Mouse (Mus musculus): ENCODE results near the gene Homer1.
A peak's percentile ranks its signal among the peaks of the same experiment; 100 is the strongest.

Gene Homer1

GRCm38 (mm10) chr13:93299316-93299715, at the start of gene Homer1:
Gene Homer1 (plus strand): TSS chr13:93299635.
- no peak for DNase-seq (ENCODE audit: low spot score in 2 of 2)

- DNase-seq (ENCODE audit: low spot score in 2 of 2): no peak
Observed at GRCm38 (mm10) chr13:93251732-93252131, 47.7 kb upstream of the Homer1 start.

- no peak for DNase-seq (ENCODE audit: low spot score in 2 of 2)
Observed at GRCm38 (mm10) chr13:93252175-93252574, 47.3 kb upstream of the Homer1 start.

- no peak for DNase-seq (ENCODE audit: low spot score in 2 of 2)
Observed at GRCm38 (mm10) chr13:93252941-93253340, 46.5 kb upstream of the Homer1 start.

- DNase-seq (ENCODE audit: low spot score in 2 of 2): no peak
Observed at GRCm38 (mm10) chr13:93267151-93267550, 32.3 kb upstream of the Homer1 start.

- no peak for DNase-seq (ENCODE audit: low spot score in 2 of 2)
Observed at GRCm38 (mm10) chr13:93300581-93300980, 1.1 kb downstream of the Homer1 start.

GRCm38 (mm10) chr13:93301060-93301459, 1.6 kb downstream of the Homer1 start:
- no peak for DNase-seq (ENCODE audit: low spot score in 2 of 2)

GRCm38 (mm10) chr13:93302846-93303562, 3.6 kb downstream of the Homer1 start:
- no peak for DNase-seq (ENCODE audit: low spot score in 2 of 2)

GRCm38 (mm10) chr13:93303563-93304250, 4.3 kb downstream of the Homer1 start:
- peak; percentile 88 to 93 for DNase-seq (ENCODE audit: low spot score in 2 of 2)

- DNase-seq (ENCODE audit: low spot score in 2 of 2): peak in 1 of 2 experiments; percentile 24
Observed at GRCm38 (mm10) chr13:93304251-93305001, 5.0 kb downstream of the Homer1 start.

- no peak for DNase-seq (ENCODE audit: low spot score in 2 of 2)
Observed at GRCm38 (mm10) chr13:93305149-93305548, 5.7 kb downstream of the Homer1 start.

- DNase-seq (ENCODE audit: low spot score in 2 of 2): no peak
Observed at GRCm38 (mm10) chr13:93305636-93306035, 6.2 kb downstream of the Homer1 start.

GRCm38 (mm10) chr13:93306545-93306944, 7.1 kb downstream of the Homer1 start:
- DNase-seq (ENCODE audit: low spot score in 2 of 2): no peak

- DNase-seq (ENCODE audit: low spot score in 2 of 2): no peak
Observed at GRCm38 (mm10) chr13:93307700-93308099, 8.3 kb downstream of the Homer1 start.

GRCm38 (mm10) chr13:93309295-93309694, 9.9 kb downstream of the Homer1 start:
- DNase-seq (ENCODE audit: low spot score in 2 of 2): no peak

- no peak for DNase-seq (ENCODE audit: low spot score in 2 of 2)
Observed at GRCm38 (mm10) chr13:93312518-93312917, 13.1 kb downstream of the Homer1 start.

- no peak for DNase-seq (ENCODE audit: low spot score in 2 of 2)
Observed at GRCm38 (mm10) chr13:93314322-93314721, 14.9 kb downstream of the Homer1 start.

- no peak for DNase-seq (ENCODE audit: low spot score in 2 of 2)
Observed at GRCm38 (mm10) chr13:93320089-93320488, 20.7 kb downstream of the Homer1 start.

- no peak for DNase-seq (ENCODE audit: low spot score in 2 of 2)
Observed at GRCm38 (mm10) chr13:93326326-93326725, 26.9 kb downstream of the Homer1 start.

GRCm38 (mm10) chr13:93331721-93332120, 32.3 kb downstream of the Homer1 start:
- DNase-seq (ENCODE audit: low spot score in 2 of 2): no peak

- DNase-seq (ENCODE audit: low spot score in 2 of 2): no peak
Observed at GRCm38 (mm10) chr13:93332491-93332890, 33.1 kb downstream of the Homer1 start.

- no peak for DNase-seq (ENCODE audit: low spot score in 2 of 2)
Observed at GRCm38 (mm10) chr13:93335337-93335736, 35.9 kb downstream of the Homer1 start.

GRCm38 (mm10) chr13:93338394-93338793, 39.0 kb downstream of the Homer1 start:
- DNase-seq (ENCODE audit: low spot score in 2 of 2): no peak
